10 mouse cellular contexts compared by ENCODE assay signal in genomic region chr15:83779855-83780740, GRCm38 (mm10). TPM values are rescaled to one million over a fixed set of nuclear protein-coding genes. Genes with fewer than 3 reads are reported as not detected.
DNase-seq lines count a peak whose midpoint lies in the region; ATAC-seq lines count a peak whose summit lies in the region.
"Had no signal": no experiment of that assay in that cellular context is flagged by ENCODE, and none has a peak within 500 bp of the region (broad histone marks: within the 10 kb centered on the region; RNA-seq: fewer than 3 reads in every experiment).

No protein-coding gene starts in this region.

- H3K4me3 ChIP-seq in kidney, embryonic 14.5 days (ENCODE audit: low read length): peak overlapping the region; percentile 55
- H3K4me3 ChIP-seq in embryonic facial prominence, embryonic 12.5 days: peak overlapping the region; percentile 66
- peak overlapping the region; percentile 50 for H3K4me3 ChIP-seq in intestine, embryonic 15.5 days (replicated peaks)
- peak overlapping the region; percentile 71 for H3K4me3 ChIP-seq in neural tube, embryonic 11.5 days (ENCODE audit: low read depth, low read length)

- 3% methylated on average over 37 of the region's 92 CpGs for WGBS in kidney, embryonic 14.5 days
- 3% methylated on average over 21 of the region's 92 CpGs for WGBS in embryonic facial prominence, embryonic 12.5 days
- 2% methylated on average over 46 of the region's 92 CpGs for WGBS in intestine, embryonic 15.5 days
- 2% methylated on average over 38 of the region's 92 CpGs for WGBS in neural tube, embryonic 11.5 days

- DNase-seq in kidney, postnatal 14 days: no peak
- DNase-seq in neural tube, embryonic 11.5 days (ENCODE audit: low spot score): peak; percentile 38
- DNase-seq in cerebellum, adult 9-10 months: no peak
- DNase-seq in left cerebral cortex, postnatal 14 days (ENCODE audit: low spot score in 2 of 2): no peak
- no peak for DNase-seq in cerebellum, adult 18-20 months
- DNase-seq: gastrocnemius, postnatal 10 days had no signal

- H3K36me3 ChIP-seq in kidney, embryonic 14.5 days (ENCODE audit: control insufficient read depth, insufficient read depth, low read length): no peaks in the 10 kb centered on the region
- H3K36me3 ChIP-seq in embryonic facial prominence, embryonic 12.5 days: no peaks in the 10 kb centered on the region
- H3K36me3 ChIP-seq in intestine, embryonic 15.5 days: no peaks in the 10 kb centered on the region
- H3K36me3 ChIP-seq in neural tube, embryonic 11.5 days (ENCODE audit: control insufficient read depth, insufficient read depth, low read length): no peaks in the 10 kb centered on the region

- no peak overlapping the region for H3K27ac ChIP-seq in kidney, embryonic 14.5 days (ENCODE audit: low read depth, low read length)
- no peak overlapping the region for H3K27ac ChIP-seq in embryonic facial prominence, embryonic 12.5 days
- no peak overlapping the region for H3K27ac ChIP-seq in intestine, embryonic 15.5 days
- no peak overlapping the region for H3K27ac ChIP-seq in neural tube, embryonic 11.5 days (ENCODE audit: low read depth, low read length)

- intact Hi-C loops in left cerebral cortex, postnatal 14 days (cut with DNase I): loop anchor here (5.0 kb wide), 4 partner anchors 67 to 287 kb away; partner anchors contain the start of gene Efcab6

- no peaks in the 10 kb centered on the region for H3K9me3 ChIP-seq in kidney, embryonic 14.5 days (ENCODE audit: control insufficient read depth, low read length)
- no peaks in the 10 kb centered on the region for H3K9me3 ChIP-seq in embryonic facial prominence, embryonic 12.5 days
- no peaks in the 10 kb centered on the region for H3K9me3 ChIP-seq in intestine, embryonic 15.5 days
- no peaks in the 10 kb centered on the region for H3K9me3 ChIP-seq in neural tube, embryonic 11.5 days (ENCODE audit: control insufficient read depth, low read length)

- 0 out of 2 replicates have a peak, but pooled peaks have one; percentile 49 for ATAC-seq in kidney, embryonic 14.5 days (ENCODE audit: low FRiP score, low TSS enrichment)
- no peak for ATAC-seq in embryonic facial prominence, embryonic 12.5 days (ENCODE audit: insufficient number of reproducible peaks, insufficient read depth, low FRiP score, low TSS enrichment)
- 0 out of 2 replicates have a peak, but pooled peaks have one; percentile 25 for ATAC-seq in intestine, embryonic 15.5 days
- ATAC-seq in neural tube, embryonic 11.5 days (ENCODE audit: insufficient read depth, low FRiP score, low TSS enrichment): no peak

- H3K27me3 ChIP-seq in kidney, embryonic 14.5 days (ENCODE audit: control insufficient read depth, insufficient read depth, low read length): peaks cover 48% of the 10 kb centered on the region
- H3K27me3 ChIP-seq in embryonic facial prominence, embryonic 12.5 days: peaks cover 55% of the 10 kb centered on the region
- peaks cover 66% of the 10 kb centered on the region for H3K27me3 ChIP-seq in intestine, embryonic 15.5 days (replicated peaks)
- H3K27me3 ChIP-seq in neural tube, embryonic 11.5 days (ENCODE audit: control insufficient read depth, insufficient read depth, low read length): peaks cover 17% of the 10 kb centered on the region

- peak overlapping the region; percentile 54 for H3K9ac ChIP-seq in kidney, embryonic 14.5 days (ENCODE audit: low read depth, low read length)
- peak overlapping the region; percentile 62 for H3K9ac ChIP-seq in embryonic facial prominence, embryonic 12.5 days
- 0 out of 2 replicates have a peak overlapping the region, but pooled peaks have one; percentile 8 for H3K9ac ChIP-seq in intestine, embryonic 15.5 days
- H3K9ac ChIP-seq in neural tube, embryonic 11.5 days (ENCODE audit: low read length): peak overlapping the region; percentile 69

- peak overlapping the region; percentile 96 for H3K4me2 ChIP-seq in kidney, embryonic 14.5 days (replicated peaks; ENCODE audit: low read depth, low read length)
- peak overlapping the region; percentile 94 for H3K4me2 ChIP-seq in embryonic facial prominence, embryonic 12.5 days (replicated peaks)
- peak overlapping the region; percentile 89 for H3K4me2 ChIP-seq in intestine, embryonic 15.5 days (replicated peaks)
- peak overlapping the region; percentile 91 for H3K4me2 ChIP-seq in neural tube, embryonic 11.5 days (ENCODE audit: low read depth)

- H3K4me1 ChIP-seq in kidney, embryonic 14.5 days (ENCODE audit: control insufficient read depth, insufficient read depth, low read length): no peaks in the 10 kb centered on the region
- H3K4me1 ChIP-seq in embryonic facial prominence, embryonic 12.5 days: 0 out of 2 replicates have a peak, but pooled peaks cover 4% of the 10 kb centered on the region
- no peaks in the 10 kb centered on the region; the same call in 1 of the 2 replicates for H3K4me1 ChIP-seq in intestine, embryonic 15.5 days (replicated peaks)
- 0 out of 2 replicates have a peak, but pooled peaks cover 3% of the 10 kb centered on the region for H3K4me1 ChIP-seq in neural tube, embryonic 11.5 days (ENCODE audit: control insufficient read depth, insufficient read depth, low read length)

RNA-seq across cellular contexts. Expression of gene Mpped1, which starts 0.8 kb away (rescaled TPM):
- 0.37 and 0.50 TPM in 2 replicates for polyA plus RNA-seq in kidney, embryonic 14.5 days (2014; fragmentation: Nextera tagmentation; extraction: Ambion mirVana)
- 10.1 and 11.5 TPM in 2 replicates for polyA plus RNA-seq in embryonic facial prominence, embryonic 12.5 days (2016; fragmentation: Nextera tagmentation; extraction: Ambion mirVana)
- polyA plus RNA-seq in intestine, embryonic 15.5 days (2015; fragmentation: Nextera tagmentation; extraction: Ambion mirVana): 0.40 and 0.54 TPM in 2 replicates
- polyA plus RNA-seq in neural tube, embryonic 11.5 days (2014; fragmentation: Nextera tagmentation; extraction: Ambion mirVana): 5.1 and 5.3 TPM in 2 replicates
- total RNA-seq in left cerebral cortex, postnatal 14 days (2021): 100 to 1,000 TPM; 217 to 234 TPM
- total RNA-seq: liver, adult 2 months had no signal

RNA-seq across cellular contexts. Expression of gene Scube1, which starts 55.3 kb away (rescaled TPM):
- polyA plus RNA-seq in kidney, embryonic 14.5 days (2014; fragmentation: Nextera tagmentation; extraction: Ambion mirVana): 4.7 and 7.4 TPM in 2 replicates
- 48.4 and 57.9 TPM in 2 replicates for polyA plus RNA-seq in embryonic facial prominence, embryonic 12.5 days (2016; fragmentation: Nextera tagmentation; extraction: Ambion mirVana)
- polyA plus RNA-seq in intestine, embryonic 15.5 days (2015; fragmentation: Nextera tagmentation; extraction: Ambion mirVana): 4.3 and 4.5 TPM in 2 replicates
- 32.1 and 32.9 TPM in 2 replicates for polyA plus RNA-seq in neural tube, embryonic 11.5 days (2014; fragmentation: Nextera tagmentation; extraction: Ambion mirVana)
- total RNA-seq in left cerebral cortex, postnatal 14 days (2021): 10 to 100 TPM; 58.6 to 65.6 TPM

Comparison
In these comparisons a context has a peak if more than half of its experiments do, and no peak if none do; other contexts are left out.
1. ATAC-seq: peak in kidney, embryonic 14.5 days (single experiment) and intestine, embryonic 15.5 days (single experiment); none in embryonic facial prominence, embryonic 12.5 days (single experiment) and neural tube, embryonic 11.5 days (single experiment).
2. H3K9ac ChIP-seq: peak in every context shown above with its lines; median percentile 69 in neural tube, embryonic 11.5 days; 62 in embryonic facial prominence, embryonic 12.5 days; 54 in kidney, embryonic 14.5 days; 8 in intestine, embryonic 15.5 days.
3. Peak in every context shown above with its lines, with median percentiles within 50 percentile points of each other: H3K4me2 ChIP-seq and H3K4me3 ChIP-seq.